Mouse (Mus musculus) layer of hippocampus, adult 11-12 months (tissue): ENCODE measurements around the gene Fuom.

ENCODE experiments used
- DNase-seq: peaks from one replicate; pipeline ENCODE4 v3.0.0; 2022; ENCODE audit warnings: low spot score

The Fuom gene

DNA sequence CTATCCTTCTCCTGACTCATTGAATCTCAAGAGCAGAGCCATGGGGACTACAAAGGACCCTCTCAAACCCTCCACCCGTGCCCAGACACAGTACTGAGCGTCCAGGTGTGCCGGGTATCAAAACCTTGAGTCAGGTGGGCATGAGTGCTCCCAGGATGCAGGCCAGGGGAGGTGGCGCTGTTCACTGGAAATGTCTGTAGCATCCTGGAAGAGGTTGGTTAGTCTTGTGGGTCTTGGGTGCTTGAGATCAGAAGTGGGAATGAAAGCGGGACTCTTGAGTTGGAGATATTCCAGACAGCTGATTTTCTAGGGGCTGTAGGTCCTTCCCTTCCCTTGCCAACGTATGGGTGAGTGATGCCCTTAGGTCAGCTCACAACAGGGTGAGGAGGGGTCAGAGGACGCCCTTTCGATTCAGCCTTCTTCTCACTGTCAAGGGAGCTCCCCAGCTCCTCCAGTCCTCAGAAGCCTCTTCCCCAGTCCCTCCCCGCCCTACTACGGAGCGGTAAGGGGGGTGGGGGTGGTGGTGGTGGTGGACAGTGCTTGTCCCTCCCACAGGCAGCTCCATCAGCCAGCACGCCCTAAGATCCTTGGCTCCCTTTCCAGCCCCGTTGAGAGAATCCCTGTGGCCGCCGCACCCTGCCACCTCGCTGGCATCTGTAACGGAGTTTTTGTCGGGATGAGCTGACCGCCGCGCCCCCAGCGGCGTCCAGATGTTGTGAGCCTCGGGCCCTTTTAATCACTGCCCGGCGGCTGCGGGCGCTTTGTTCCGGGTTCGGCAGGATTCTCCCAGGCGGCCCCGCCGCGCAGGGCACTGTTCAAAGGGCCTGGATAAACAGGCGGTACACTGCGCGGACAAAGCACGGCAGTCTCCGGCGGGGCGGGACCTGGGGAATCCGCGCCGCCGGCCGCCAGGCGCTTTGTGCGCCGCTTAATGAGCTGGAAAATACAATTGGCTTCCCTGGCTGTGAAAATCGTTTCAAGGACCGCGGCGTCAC, 44.5 kb downstream of the Fuom start:
- DNase-seq = no peak

DNA sequence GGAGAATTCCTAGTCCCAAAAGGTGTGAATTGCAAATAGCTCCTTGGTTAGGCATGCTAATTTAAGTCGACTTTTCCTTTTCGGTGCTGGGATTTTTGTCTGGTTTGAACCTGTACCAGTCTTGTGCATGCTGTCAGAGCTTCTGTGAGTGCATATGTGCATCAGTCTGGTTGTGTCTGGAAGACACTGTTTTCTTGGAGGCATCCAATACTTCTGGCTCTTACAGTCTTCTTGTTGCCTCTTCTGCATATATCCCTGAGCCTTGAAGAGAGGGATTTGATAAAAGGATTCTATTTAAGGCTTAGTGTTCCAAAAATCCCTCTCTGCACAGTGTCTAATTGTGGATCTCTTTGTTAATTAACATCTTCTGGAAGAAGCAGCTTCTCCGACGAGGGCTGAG, 48.1 kb downstream of the Fuom start:
- peak; percentile 31 for DNase-seq

DNA sequence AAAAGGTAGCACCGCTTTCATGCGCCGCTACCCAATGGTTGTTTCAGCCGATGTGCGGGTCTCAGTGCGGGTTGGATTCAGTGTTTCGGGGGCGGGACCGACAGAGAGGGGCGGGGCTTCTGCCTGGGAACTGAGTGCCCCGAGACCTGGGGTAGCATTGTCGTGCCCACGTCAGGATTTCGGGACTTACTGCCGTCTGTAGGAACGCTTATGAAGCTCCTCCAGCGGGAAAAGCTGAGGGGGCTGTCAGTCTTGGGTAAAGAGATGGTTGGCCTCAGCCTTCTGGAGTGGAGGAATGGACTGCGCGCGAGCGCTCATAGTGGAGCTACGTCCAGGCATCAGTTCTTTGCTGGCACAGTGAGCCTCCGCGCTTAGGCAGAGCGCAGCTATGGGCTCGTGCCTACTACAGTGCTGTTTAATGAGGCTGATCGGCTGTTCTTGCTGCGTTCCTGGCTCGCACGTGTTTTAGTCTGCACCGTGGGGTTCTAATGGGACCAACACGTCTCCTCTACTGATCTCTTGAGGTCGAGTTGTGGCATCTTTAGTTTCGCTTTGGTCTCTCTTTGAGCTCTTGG, 53.0 kb downstream of the Fuom start:
- DNase-seq = no peak

DNA sequence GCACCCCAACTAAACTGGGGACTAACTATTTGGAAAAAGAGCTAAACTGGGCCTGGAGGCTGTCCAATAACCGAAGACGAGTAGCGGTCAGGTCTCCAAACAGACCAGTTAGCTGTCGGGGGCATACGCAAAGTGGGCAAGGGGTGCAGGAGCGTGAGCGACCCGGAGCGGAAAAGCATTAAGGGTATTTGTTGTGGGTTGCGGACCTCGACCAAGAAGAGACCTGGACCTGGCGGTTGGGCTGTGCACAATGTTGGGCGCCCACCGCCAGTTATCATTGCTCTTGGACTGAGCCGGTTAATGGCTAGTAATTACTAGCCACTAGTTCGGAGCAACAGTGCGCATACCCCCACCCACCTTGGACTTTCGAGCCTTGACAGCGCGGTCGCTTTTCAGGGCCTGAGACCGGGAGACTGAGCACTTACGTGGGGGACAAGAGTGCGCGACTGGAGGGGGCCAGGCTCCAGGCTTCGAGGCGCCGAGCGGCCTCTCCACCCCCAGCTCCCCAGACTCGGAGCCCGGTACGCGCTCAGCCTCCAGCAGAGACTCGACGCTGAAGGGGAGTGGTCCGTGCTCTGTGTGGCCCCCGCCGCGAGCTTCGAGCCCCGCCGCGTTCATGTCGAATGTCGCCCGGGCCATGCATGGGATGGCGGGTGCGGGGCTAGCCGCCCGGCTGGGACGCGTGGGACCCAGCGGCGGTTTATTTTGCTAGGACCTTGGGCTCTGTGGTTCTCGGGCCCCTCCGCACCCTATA, 53.7 kb downstream of the Fuom start, which contains the start of gene Msx3:
Gene Msx3, minus strand, starts transcription at position 729 of the 754 bp plus-strand sequence.
- DNase-seq = no peak

DNA sequence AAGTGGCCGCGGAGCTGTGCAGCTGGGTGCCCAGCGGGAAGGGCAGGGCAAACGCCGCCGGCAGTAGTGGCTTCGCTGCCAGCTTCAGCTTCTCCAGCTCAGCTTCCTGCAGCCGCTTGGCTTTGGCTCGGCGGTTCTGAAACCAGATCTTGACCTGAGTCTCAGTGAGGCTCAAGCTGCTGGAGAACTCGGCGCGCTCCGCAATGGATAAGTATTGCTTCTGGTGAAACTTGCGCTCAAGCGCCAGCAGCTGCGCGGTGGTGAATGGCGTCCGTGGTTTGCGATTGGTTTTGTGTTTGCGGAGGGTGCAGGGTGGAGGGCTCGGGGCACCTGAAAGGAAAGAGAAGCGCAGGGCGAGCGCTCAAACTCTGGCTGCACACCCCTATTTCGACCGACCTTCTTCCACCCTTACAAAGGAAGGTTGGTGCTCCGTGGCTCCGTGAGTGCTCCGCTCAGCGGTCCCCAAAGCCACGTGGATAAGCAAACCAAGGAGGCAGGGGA, 54.4 kb downstream of the Fuom start:
- no peak for DNase-seq
